Mouse (Mus musculus): ENCODE results near the gene H13.
"Not testable (repeated sequence)": the region's sequence is repeated elsewhere in the genome, so short reads cannot be mapped to it uniquely, and the experiment has no call there.

The H13 gene

GRCm38 (mm10) chr2:152666191-152666590, 3.1 kb upstream of the H13 start:
- DNase-seq (ENCODE audit: low read depth), result not testable (repeated sequence)

- peak; percentile 66 for DNase-seq (ENCODE audit: low read depth)
These were observed 601 bp downstream of the H13 start for GRCm38 (mm10) chr2:152669639-152670484.

GRCm38 (mm10) chr2:152670983-152671641, 1.9 kb downstream of the H13 start:
- no peak for DNase-seq (ENCODE audit: low read depth)

GRCm38 (mm10) chr2:152671642-152671999, 2.4 kb downstream of the H13 start:
- peak; percentile 72 for DNase-seq (ENCODE audit: low read depth)

GRCm38 (mm10) chr2:152672166-152672565, 2.9 kb downstream of the H13 start:
- no peak for DNase-seq (ENCODE audit: low read depth)

- DNase-seq (ENCODE audit: low read depth), result no peak
These were observed 4.9 kb downstream of the H13 start for GRCm38 (mm10) chr2:152674148-152674547.

- DNase-seq (ENCODE audit: low read depth), result no peak
These were observed 6.1 kb downstream of the H13 start for GRCm38 (mm10) chr2:152675252-152675791.

- DNase-seq (ENCODE audit: low read depth), result peak; percentile 81
These were observed 9.0 kb downstream of the H13 start for GRCm38 (mm10) chr2:152678302-152678701.

GRCm38 (mm10) chr2:152678925-152679324, 9.7 kb downstream of the H13 start:
- no peak for DNase-seq (ENCODE audit: low read depth)

- DNase-seq (ENCODE audit: low read depth), result no peak
These were observed 10.6 kb downstream of the H13 start for GRCm38 (mm10) chr2:152679701-152680355.

GRCm38 (mm10) chr2:152683086-152683485, 13.8 kb downstream of the H13 start:
- peak; percentile 69 for DNase-seq (ENCODE audit: low read depth)

GRCm38 (mm10) chr2:152686399-152686798, 17.1 kb downstream of the H13 start:
- DNase-seq (ENCODE audit: low read depth), result no peak

GRCm38 (mm10) chr2:152686806-152687267, 17.6 kb downstream of the H13 start, which contains the start of gene Mcts2:
Mcts2 (plus strand) TSS chr2:152687035.
- peak; percentile 95 for DNase-seq (ENCODE audit: low read depth)

- peak; percentile 72 for DNase-seq (ENCODE audit: low read depth)
These were observed 22.4 kb downstream of the H13 start for GRCm38 (mm10) chr2:152691564-152692217.

GRCm38 (mm10) chr2:152693233-152693632, 24.0 kb downstream of the H13 start:
- DNase-seq (ENCODE audit: low read depth), result peak; percentile 84

- no peak for DNase-seq (ENCODE audit: low read depth)
These were observed 24.5 kb downstream of the H13 start for GRCm38 (mm10) chr2:152693735-152694134.

GRCm38 (mm10) chr2:152694708-152695107, 25.4 kb downstream of the H13 start:
- no peak for DNase-seq (ENCODE audit: low read depth)

GRCm38 (mm10) chr2:152696016-152696415, 26.8 kb downstream of the H13 start:
- no peak for DNase-seq (ENCODE audit: low read depth)

- DNase-seq (ENCODE audit: low read depth), result peak; percentile 96
These were observed 27.4 kb downstream of the H13 start for GRCm38 (mm10) chr2:152696476-152697164.

- DNase-seq (ENCODE audit: low read depth), result no peak
These were observed 30.9 kb downstream of the H13 start for GRCm38 (mm10) chr2:152700138-152700537.

- no peak for DNase-seq (ENCODE audit: low read depth)
These were observed 31.5 kb downstream of the H13 start for GRCm38 (mm10) chr2:152700725-152701124.

Data from NIH3T3 (cell line).